Mouse (Mus musculus): ENCODE data around the gene Zfp239.
A peak's percentile ranks its signal among the peaks of the same experiment; 100 is the strongest.

GRCm38 (mm10) chr6:117916737-117917426 is 55.0 kb downstream of the Zfp239 start:
- no peak for TF ChIP-seq CTCF (IDR thresholded peaks at IDR 0.05; ENCODE audit: borderline replicate concordance, extremely low read depth, insufficient read depth, insufficient read length)
- TF ChIP-seq POLR2A (IDR thresholded peaks at IDR 0.05; ENCODE audit: borderline replicate concordance, extremely low read depth, insufficient read depth, insufficient read length, poor library complexity, severe bottlenecking): peak; percentile 80

Data from brain, embryonic 14.5 days (tissue).